Mouse (Mus musculus) embryonic facial prominence, embryonic 13.5 days (tissue): ENCODE measurements at regions not wholly inside any gene's neighbourhood (a gene's known extent, or its start where the extent isn't known, plus 50 kb on each side); places are given as distances from the start of the nearest gene placed in this dataset.
A peak's percentile ranks its signal among the peaks of the same experiment; 100 is the strongest.

ENCODE experiments used
- ATAC-seq: fragments of 200-750 bp; cut with Nextera tagmentation; 2 replicates; pipeline ENCODE4 v1.8.0; 2017; ENCODE audit warnings: low read depth; ENCODE audit not compliant: insufficient number of reproducible peaks, insufficient read depth, low FRiP score, low TSS enrichment
- H3K27ac ChIP-seq: fragments of 300-500 bp; sonication (generic); 2 replicates; pipeline ENCODE4 v1.5.1; 2015; ENCODE audit warnings: moderate library complexity, mild to moderate bottlenecking, inconsistent platforms
- H3K27me3 ChIP-seq: fragments of 300-500 bp; sonication (generic); 2 replicates; pipeline ENCODE4 v1.6.1; 2015; ENCODE audit warnings: mild to moderate bottlenecking, inconsistent platforms
- H3K36me3 ChIP-seq: fragments of 300-500 bp; sonication (generic); 2 replicates; pipeline ENCODE4 v1.6.1; 2015; ENCODE audit warnings: mild to moderate bottlenecking, inconsistent platforms
- H3K4me1 ChIP-seq: fragments of 300-500 bp; sonication (generic); 2 replicates; pipeline ENCODE4 v1.6.1; 2015; ENCODE audit warnings: inconsistent platforms
- H3K4me2 ChIP-seq: fragments of 300-500 bp; sonication (generic); 2 replicates; pipeline ENCODE4 v1.6.1; 2015; ENCODE audit warnings: moderate library complexity, mild to moderate bottlenecking, inconsistent platforms
- H3K4me3 ChIP-seq: fragments of 300-500 bp; sonication (generic); 2 replicates; pipeline ENCODE4 v1.5.1; 2015; ENCODE audit warnings: mild to moderate bottlenecking, inconsistent platforms
- H3K9ac ChIP-seq: fragments of 300-500 bp; sonication (generic); 2 replicates; pipeline ENCODE4 v1.6.1; 2015; ENCODE audit warnings: mild to moderate bottlenecking, inconsistent platforms
- H3K9me3 ChIP-seq: fragments of 300-500 bp; sonication (generic); 2 replicates; pipeline ENCODE4 v1.6.1; 2016; ENCODE audit warnings: inconsistent platforms
- WGBS: fragments of 180-500 bp; shearing (Covaris S2); methylation state at CpG from one replicate; pipeline ENCODE4 v1.1.7; 2015; ENCODE audit warnings: mixed read lengths; 5-methylcytosine and 5-hydroxymethylcytosine counted together

- Histone ChIP-seq H3K9me3 (no peaks in the 10 kb centered on the region), H3K27me3 (no peaks in the 10 kb centered on the region), H3K4me2 (no peak overlapping the region), H3K4me3 (no peak overlapping the region), H3K36me3 (no peaks in the 10 kb centered on the region), H3K9ac (no peak overlapping the region), H3K4me1 (no peaks in the 10 kb centered on the region), H3K27ac (no peak overlapping the region)
- no peak for ATAC-seq
- WGBS: 79% methylated on average over 10 of the region's 10 CpGs
Measured at GRCm38 (mm10) chr10:111111020-111111419, 53.5 kb upstream of the Osbpl8 start.

GRCm38 (mm10) chr10:111108658-111109633 is 55.6 kb upstream of the Osbpl8 start:
- H3K4me3 ChIP-seq: peak overlapping the region; percentile 30
- ATAC-seq: no peak
- no peaks in the 10 kb centered on the region for H3K9me3 ChIP-seq
- H3K36me3 ChIP-seq: no peaks in the 10 kb centered on the region
- H3K9ac ChIP-seq: 0 out of 2 replicates have a peak overlapping the region, but pooled peaks have one; percentile 40
- no peaks in the 10 kb centered on the region for H3K4me1 ChIP-seq
- H3K27me3 ChIP-seq: no peaks in the 10 kb centered on the region
- H3K27ac ChIP-seq: no peak overlapping the region
- H3K4me2 ChIP-seq: peak overlapping the region; percentile 48
- 52% methylated on average over 24 of the region's 24 CpGs for WGBS

DNA sequence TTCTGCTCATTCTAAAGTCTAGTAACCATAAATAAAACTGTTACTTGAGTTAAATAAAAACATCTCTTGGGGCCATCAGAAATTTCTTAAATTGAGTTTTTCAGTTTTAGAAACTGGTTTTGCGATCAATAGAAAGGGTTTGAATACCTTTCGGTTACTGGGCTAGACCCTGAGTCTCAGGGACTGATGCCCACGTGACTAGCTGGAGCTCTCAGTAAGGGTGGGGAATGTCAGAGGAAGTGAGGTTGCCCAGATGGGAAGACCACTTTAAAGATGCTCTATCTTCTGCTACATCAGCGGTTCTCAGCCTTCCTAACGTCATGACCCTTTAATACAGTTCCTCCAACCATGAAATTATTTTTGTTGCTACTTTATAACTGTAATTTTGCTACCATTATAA is 56.7 kb upstream of the Osbpl8 start:
- no peaks in the 10 kb centered on the region for H3K9me3 ChIP-seq
- no peaks in the 10 kb centered on the region for H3K4me1 ChIP-seq
- ATAC-seq: no peak
- WGBS: 81% methylated on average over 5 of the region's 5 CpGs
- no peak overlapping the region for H3K9ac ChIP-seq
- H3K27me3 ChIP-seq: no peaks in the 10 kb centered on the region
- no peak overlapping the region for H3K4me2 ChIP-seq
- H3K36me3 ChIP-seq: no peaks in the 10 kb centered on the region
- no peak overlapping the region for H3K4me3 ChIP-seq
- H3K27ac ChIP-seq: no peak overlapping the region

DNA sequence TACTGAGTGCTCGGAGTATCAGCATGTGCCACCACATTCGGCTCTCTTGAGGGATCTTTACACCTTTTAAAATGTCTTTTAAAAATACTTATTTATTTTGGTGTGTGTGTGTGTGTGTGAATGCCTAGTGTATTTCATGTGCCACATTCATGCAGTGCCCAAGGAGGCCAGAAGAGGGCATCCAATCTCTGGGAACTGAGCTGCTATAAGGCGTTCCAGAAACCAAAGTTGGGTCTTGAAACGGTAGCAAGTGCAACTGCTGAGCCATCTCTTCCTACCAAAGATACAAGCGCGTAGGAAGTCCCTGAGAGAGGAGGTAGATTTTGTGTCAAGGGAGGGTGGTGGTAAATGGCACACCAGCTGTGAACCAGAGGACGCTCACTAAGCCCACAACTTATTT is 57.2 kb upstream of the Osbpl8 start:
- Histone ChIP-seq H3K9me3 (no peaks in the 10 kb centered on the region), H3K9ac (no peak overlapping the region), H3K4me3 (no peak overlapping the region), H3K4me1 (peaks cover 3% of the 10 kb centered on the region), H3K27ac (no peak overlapping the region), H3K27me3 (no peaks in the 10 kb centered on the region), H3K36me3 (no peaks in the 10 kb centered on the region), H3K4me2 (no peak overlapping the region)
- WGBS: 67% methylated on average over 7 of the region's 7 CpGs
- no peak for ATAC-seq

DNA sequence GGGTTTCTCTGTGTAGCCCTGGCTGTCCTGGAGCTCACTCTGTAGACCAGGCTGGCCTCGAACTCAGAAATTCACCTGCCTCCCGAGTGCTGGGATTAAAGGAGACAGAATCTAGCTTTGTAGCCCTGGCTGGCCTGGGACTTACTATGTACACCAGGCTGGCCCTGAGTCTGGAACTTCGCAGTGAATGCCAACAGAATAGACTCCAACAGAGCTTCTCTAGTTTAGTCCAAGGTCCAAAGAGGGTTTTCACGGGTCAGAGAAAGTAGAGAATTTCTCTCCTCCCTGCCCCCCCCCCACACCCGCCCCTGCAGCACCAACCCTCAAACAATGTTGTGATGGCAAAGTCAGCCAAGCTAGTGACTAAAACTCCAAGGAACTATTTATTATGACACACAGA is 58.1 kb upstream of the Osbpl8 start:
- 84% methylated on average over 5 of the region's 5 CpGs for WGBS
- no peaks in the 10 kb centered on the region for H3K9me3 ChIP-seq

DNA sequence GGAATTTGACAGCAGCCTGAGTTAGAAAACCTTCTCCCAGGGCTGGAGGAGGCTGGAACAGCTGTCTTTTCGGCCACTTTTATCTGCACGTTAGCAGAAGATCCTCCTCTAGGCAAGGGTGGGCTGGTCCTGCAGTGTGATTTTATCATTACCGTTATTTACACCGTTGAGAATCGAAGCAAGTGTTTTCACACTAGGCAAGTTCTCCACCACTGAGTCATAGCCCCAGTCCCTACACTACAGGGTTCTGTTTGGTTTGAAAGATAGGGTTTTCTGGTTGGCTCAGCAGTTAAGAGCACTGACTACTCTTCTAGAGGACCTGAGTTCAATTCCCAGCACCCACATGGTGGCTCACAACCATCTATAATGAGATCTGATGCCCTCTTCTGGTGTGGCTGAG is 58.9 kb upstream of the Osbpl8 start:
- H3K4me1 ChIP-seq: peaks cover 11% of the 10 kb centered on the region
- no peak overlapping the region for H3K9ac ChIP-seq
- H3K4me3 ChIP-seq: no peak overlapping the region
- no peaks in the 10 kb centered on the region for H3K36me3 ChIP-seq
- WGBS: 93% methylated on average over 5 of the region's 5 CpGs
- no peak overlapping the region for H3K4me2 ChIP-seq
- H3K27ac ChIP-seq: no peak overlapping the region
- H3K9me3 ChIP-seq: no peaks in the 10 kb centered on the region
- no peak for ATAC-seq
- no peaks in the 10 kb centered on the region for H3K27me3 ChIP-seq

More for the DNA sequence above, 58.1 kb upstream of the Osbpl8 start:
- Histone ChIP-seq H3K27ac (no peak overlapping the region), H3K4me2 (no peak overlapping the region), H3K4me3 (no peak overlapping the region), H3K36me3 (no peaks in the 10 kb centered on the region), H3K9ac (no peak overlapping the region), H3K4me1 (peaks cover 11% of the 10 kb centered on the region), H3K27me3 (no peaks in the 10 kb centered on the region)
- no peak for ATAC-seq

DNA sequence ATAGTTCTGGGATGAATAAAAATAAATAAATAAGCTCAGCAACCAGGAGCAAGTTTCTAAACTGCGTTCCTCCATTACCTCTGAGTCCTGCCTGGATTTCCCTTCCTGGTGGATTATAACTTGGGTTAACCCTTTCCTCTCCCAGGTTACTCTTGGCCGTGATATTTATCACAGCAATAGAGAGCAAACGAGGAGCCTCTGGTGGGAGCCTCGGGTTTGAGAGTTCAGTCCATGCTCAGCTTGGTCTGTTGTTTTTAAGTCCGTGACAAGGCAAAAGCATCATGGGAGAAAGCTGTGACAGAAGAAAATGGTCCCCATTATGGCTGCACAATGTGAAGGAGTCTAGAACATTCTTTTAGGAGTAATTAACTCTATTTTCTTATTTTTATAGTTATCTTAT is 61.0 kb upstream of the Osbpl8 start:
- WGBS: 80% methylated on average over 5 of the region's 5 CpGs
- ATAC-seq: no peak

GRCm38 (mm10) chr10:111103086-111103485 is 61.5 kb upstream of the Osbpl8 start:
- Histone ChIP-seq H3K4me3 (no peak overlapping the region), H3K9ac (no peak overlapping the region), H3K27ac (no peak overlapping the region), H3K9me3 (no peaks in the 10 kb centered on the region), H3K27me3 (no peaks in the 10 kb centered on the region), H3K36me3 (no peaks in the 10 kb centered on the region), H3K4me1 (peaks cover 18% of the 10 kb centered on the region), H3K4me2 (0 out of 2 replicates have a peak overlapping the region, but pooled peaks have one; percentile 26)
- ATAC-seq: no peak
- WGBS: 85% methylated on average over 14 of the region's 14 CpGs

More for the DNA sequence above, 61.0 kb upstream of the Osbpl8 start:
- H3K4me1 ChIP-seq: peaks cover 18% of the 10 kb centered on the region
- no peak overlapping the region for H3K4me3 ChIP-seq
- H3K36me3 ChIP-seq: no peaks in the 10 kb centered on the region
- no peak overlapping the region for H3K4me2 ChIP-seq
- no peaks in the 10 kb centered on the region for H3K9me3 ChIP-seq
- H3K27ac ChIP-seq: no peak overlapping the region
- H3K27me3 ChIP-seq: no peaks in the 10 kb centered on the region
- H3K9ac ChIP-seq: no peak overlapping the region

GRCm38 (mm10) chr10:111101901-111102761 is 62.4 kb upstream of the Osbpl8 start:
- H3K27me3 ChIP-seq: no peaks in the 10 kb centered on the region
- peaks cover 22% of the 10 kb centered on the region for H3K4me1 ChIP-seq
- H3K9me3 ChIP-seq: no peaks in the 10 kb centered on the region
- H3K9ac ChIP-seq: no peak overlapping the region
- H3K36me3 ChIP-seq: no peaks in the 10 kb centered on the region
- H3K4me2 ChIP-seq: peak overlapping the region; percentile 26
- no peak for ATAC-seq
- H3K4me3 ChIP-seq: no peak overlapping the region
- 53% methylated on average over 18 of the region's 18 CpGs for WGBS
- peak overlapping the region; percentile 51 for H3K27ac ChIP-seq

- WGBS: 45% methylated on average over 7 of the region's 7 CpGs
- ATAC-seq: no peak
- H3K27ac ChIP-seq: 0 out of 2 replicates have a peak overlapping the region, but pooled peaks have one; percentile 39
- H3K4me2 ChIP-seq: no peak overlapping the region
- no peaks in the 10 kb centered on the region for H3K36me3 ChIP-seq
- H3K9me3 ChIP-seq: no peaks in the 10 kb centered on the region
- H3K27me3 ChIP-seq: no peaks in the 10 kb centered on the region
- no peak overlapping the region for H3K9ac ChIP-seq
- peaks cover 25% of the 10 kb centered on the region for H3K4me1 ChIP-seq
- no peak overlapping the region for H3K4me3 ChIP-seq
Measured at GRCm38 (mm10) chr10:111099812-111100464, 64.6 kb upstream of the Osbpl8 start.
